Mouse (Mus musculus) monocyte, adult 2 months (primary cell): ENCODE measurements around the gene Slc34a3.
A peak's percentile ranks its signal among the peaks of the same experiment; 100 is the strongest.

Source experiments
- DNase-seq, 2 experiments: peaks; one replicate each; pipeline ENCODE4 v3.0.0; 2022; ENCODE audit warnings: low spot score in 2 of 2, low read depth in 1 of 2

The Slc34a3 gene

DNA sequence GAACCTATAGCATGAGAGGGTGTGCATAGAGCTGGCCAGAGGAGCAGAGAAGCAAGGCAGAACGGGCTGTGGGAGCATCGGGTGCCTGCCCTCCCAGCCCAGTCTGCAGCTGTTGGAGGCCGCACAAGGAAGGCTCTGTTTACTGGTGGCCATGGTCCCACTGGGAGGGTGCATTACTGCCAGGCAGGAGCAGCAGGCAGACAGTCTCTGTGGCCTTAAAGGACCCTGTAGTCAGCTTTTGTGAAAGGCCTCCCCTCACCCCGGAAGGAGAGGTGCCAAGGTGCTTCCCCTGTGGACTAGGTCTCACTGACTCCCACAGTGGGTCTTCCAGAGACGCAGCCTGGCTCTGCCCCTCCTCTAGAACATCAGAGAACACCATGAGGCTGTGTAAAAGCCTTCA, 7.3 kb downstream of the Slc34a3 start:
- DNase-seq = no peak

DNA sequence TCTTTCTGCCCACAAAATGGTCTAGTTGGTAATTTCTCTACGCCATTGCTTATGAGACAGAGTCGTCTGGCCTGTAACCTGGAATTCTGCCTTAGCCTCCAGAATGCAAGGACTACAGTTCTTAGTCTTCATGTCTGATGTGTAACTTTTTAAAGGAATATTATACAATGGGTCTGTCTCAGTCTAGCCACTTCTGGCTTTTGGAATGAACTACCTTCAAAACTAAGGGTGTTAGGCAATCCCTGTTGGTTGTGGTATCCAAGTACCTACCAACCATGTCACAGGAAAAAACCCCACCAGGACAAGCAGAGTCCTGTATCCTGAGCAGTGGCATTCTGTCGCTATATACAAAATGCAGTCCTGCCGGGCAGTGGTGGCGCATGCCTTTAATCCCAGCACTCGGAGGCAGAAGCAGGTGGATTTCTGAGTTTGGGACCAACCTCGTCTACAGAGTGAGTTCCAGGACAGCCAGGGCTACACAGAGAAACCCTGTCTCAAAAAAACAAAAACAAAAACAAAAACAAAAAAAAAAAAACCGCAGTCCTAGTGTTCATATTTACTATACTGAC, 8.3 kb downstream of the Slc34a3 start:
- no peak for DNase-seq

DNA sequence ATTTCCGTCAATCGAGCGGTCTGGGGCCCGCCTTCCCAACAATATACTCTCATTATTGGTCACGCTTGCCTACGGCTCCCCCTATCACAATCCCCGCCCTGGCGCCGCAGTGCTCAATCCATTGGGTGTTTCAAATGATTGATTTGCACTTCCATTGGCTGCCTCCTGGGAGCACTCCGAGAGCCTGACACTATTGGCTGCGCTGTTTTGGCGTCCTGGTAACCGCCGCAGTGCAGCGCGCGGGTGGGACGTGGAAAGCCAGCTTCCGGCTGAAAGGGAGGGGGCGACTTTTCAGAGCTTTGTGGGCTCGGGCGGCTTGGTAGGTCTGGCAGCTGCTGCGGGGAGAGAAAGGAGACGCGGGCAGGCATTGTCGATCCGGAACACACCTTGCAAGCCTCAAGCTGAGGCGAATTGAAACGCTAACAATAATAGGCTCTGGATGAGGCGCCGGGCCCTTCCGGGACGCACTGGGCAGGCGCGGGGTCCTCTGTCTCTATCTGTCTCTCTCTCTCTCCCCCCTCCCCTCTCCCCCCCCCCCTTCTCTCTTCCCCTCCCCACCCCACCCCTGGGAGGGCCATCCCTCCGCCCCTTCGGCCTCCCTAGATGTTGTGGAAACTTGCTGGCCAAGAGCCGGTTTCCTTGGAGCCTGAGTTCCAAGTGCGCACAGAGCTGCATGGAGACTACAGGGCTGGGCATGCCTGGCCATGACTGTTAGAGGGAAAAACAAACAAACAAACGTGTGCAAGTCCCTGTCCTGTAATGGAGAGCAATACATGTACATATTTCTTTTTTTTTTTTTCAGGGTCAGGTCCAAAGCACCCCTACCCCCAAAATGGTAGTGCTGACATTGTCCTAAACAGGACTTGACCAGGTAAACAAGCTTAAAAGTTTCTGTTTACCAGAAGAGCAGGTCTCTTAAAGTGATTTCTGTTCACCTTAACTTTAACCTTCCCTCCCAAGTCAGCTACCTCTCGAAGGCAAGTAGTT, 9.1 kb downstream of the Slc34a3 start:
- DNase-seq = peak; percentile 97 to 98

DNA sequence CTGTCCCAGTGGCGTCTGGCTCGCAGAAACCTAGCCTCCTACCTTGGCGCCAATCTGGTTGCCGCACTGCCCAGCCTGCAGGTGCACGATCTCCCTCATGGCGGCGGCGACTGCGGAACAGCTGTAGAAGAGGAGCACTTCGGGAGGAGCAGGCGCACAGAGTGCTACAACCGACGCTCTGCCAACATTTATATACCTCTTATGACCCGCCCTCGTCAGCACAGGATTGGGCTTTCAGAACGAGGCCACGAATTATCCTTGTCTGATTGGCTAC, 9.7 kb downstream of the Slc34a3 start, which contains the start of gene Tubb4b:
Gene Tubb4b (minus strand): TSS at position 211 of the 274 bp plus-strand sequence.
- DNase-seq = no peak

DNA sequence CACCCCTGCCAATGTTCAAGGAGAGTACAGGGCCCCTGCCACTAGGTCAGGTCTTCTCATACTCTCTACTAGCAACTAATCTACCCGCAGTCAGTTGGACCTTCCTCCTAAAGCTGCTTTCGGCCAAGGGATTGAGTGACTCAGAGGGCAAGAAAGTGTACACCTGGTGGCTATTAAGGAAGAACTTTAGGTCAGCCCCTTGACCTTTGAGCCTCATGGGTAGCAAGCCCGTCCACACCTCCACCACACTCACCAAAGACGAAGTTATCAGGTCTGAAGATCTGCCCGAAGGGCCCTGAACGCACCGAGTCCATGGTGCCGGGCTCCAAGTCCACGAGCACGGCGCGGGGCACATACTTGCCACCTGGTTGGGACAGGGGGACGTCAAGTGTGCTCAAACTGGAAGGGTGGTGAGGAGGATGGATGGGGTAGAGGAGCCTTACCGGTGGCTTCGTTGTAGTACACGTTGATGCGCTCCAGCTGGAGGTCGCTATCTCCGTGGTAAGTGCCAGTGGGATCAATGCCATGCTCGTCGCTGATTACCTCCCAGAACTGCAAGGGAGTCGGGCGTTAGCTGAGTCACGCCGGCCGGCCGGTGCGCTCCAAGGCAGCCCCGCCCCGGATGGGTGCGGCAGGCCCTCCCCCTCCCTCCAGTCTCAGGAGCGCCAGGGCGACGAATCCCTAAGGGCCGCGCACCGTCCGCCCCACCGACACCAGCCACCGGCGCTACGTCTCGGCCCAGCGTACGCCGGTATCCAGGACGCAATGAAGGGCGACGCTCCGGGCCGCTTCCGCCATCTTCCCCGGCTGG, 10.3 kb downstream of the Slc34a3 start:
- peak in 1 of 2 experiments; percentile 69 for DNase-seq

DNA sequence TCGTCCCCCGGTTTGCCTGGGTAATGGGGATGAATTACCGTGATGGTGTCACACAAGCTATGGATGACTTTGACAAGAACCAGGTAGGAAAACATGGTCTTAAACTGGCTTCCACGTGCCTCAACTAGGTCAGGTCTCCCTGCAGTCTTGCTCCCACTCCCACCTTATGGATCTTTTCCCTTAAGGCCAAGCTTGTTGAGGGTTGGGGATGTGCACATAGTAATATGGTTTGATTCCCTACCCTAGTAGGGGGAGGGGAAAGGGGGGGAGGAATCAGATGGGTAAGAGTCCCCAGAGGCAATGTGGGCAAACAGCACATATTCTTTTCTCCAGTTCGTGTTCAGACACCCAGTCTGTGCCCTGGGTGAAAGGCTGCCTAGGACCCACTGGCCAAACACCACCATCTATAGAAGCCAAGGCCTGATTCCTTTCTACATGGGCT, 12.8 kb downstream of the Slc34a3 start:
- no peak for DNase-seq

DNA sequence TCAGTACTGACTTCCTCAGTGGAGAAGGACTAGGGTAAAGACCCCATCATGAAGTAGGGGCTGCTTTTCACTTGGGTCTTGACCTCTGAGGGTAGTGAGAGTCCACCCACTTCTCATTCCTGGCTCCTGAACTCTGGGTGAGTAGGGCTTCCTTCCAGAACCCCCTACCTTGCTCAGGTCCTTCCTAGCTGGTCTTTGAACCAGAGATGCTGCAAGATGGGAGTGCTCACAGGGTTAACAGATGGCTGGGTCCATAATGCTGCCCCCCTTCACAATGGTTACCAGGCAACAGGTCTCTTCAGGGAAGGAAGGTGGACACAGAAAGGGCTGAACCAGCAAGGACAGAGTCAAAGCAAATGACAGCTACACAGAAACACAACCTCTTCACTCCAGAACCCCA, 15.7 kb downstream of the Slc34a3 start, which contains the start of gene Fam166a:
Gene Fam166a (plus strand): TSS at position 301 of the 400 bp plus-strand sequence.
- no peak for DNase-seq

DNA sequence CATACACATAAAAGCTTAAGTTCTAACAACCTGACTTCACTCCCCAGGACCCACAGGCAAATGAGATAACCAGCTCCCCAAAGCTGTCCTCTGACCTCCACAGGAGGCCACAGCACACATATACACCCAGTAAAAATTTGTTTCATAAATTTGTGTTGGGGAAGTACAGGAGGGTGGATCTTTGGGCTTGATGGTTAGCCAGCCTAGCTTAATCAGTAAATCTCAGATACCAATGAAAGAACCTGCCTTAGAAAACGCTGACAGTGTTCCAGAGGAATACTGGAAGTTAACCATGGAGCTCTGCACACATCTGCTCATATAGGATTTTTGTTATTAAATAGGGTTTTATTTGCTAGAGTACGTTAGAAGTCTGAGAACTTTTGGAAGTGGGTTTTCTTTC, 16.5 kb downstream of the Slc34a3 start:
- DNase-seq = no peak

DNA sequence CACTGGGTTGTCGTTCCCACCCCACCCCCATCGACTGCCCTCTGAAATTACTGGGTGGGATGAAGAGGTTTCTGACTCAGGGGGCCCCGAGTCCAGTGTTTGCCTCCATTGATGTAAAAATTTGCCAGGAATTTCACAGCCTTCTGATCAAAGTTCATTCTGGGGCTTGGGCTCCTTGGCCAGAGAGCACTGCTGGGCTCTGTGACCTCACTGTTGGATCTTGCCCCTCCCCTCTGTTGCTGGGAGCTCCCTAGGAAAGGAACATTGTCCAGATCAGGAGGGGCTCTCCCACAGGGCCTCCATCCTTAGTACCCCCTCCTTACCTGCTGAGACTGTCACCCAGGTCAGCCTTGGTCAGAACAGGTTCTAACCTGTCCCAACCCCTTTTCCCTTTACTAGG, 19.7 kb downstream of the Slc34a3 start, which contains the start of gene Stpg3:
Gene Stpg3 (minus strand): TSS at position 194 of the 400 bp plus-strand sequence.
- DNase-seq = no peak

DNA sequence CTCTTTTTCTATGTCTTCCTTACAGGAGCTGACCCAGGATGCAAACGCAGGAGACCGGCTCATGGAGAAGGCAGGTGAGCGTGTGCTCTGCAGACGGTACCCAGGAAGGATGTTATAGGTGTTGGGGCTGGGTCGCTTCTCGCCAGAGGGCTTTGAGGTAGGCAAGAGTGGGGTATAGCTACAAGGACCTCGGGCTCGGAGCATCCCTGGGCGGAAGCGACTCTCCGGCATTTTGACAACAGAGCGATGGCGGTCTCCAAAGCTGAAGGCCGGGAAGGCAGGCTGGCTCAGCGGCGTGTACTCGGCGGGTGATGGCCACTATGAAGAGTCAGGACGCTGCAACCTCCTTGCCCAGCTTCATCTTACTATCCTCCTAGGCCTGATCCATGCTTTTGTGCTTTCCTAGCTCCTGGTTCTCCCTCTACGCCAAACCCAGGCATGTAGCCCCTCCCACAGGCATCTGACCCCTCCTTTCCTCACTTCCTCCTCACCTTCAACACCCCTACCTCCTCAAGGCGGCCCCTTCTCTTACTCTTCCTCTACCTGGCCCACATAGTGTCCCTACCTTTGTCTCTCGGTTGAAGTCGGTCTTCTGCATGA, 20.8 kb downstream of the Slc34a3 start:
- DNase-seq = no peak

DNA sequence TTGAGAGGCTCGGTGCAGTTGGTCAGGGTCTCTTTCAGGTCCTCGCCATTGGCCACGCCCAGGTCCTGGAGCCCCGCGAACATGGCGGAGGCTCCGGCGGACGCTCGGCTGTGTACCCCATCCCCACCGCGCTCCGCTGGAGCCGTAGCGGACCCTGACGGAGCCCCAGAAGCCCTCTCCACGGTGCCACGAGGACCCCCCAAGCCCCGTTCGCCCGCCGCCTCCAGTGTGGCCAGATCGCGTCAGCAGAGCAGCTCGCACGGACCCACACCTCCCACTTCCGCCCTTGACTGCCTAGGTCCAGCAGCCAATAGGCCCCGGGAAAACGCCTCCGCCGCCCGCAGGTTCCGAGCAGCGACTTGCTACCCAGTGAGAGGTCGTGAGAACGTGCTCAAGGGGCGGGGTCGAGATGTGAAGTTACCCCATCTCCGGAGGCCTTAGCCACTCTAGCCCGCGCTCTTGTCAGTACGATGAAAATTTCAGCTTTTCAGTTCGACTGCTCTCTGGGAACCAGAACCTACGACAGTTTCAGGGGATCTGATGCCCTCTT, 23.0 kb downstream of the Slc34a3 start, which contains the start of gene Nelfb:
Gene Nelfb (minus strand): TSS at position 369 of the 550 bp plus-strand sequence.
- DNase-seq = peak; percentile 80 to 83

DNA sequence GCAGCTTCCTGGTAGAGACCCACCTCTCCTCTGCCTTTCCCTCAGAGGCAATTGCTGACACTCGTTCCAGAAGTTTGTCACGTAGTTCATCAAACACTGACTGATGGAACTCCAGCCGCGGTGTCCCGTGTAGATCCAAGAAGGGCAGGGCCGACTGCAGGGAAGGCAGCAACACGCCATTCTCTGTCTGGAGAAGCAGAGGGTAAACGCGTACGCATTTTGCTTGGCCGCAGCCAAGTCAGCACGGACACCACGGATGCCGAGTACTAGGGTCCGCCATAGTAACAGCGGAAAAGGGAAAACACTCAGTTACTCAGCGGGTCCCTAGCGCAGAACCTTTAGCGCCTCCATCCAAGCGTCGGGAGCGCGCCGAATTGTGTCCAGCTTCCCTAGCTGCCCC, 23.5 kb downstream of the Slc34a3 start:
- DNase-seq = no peak

DNA sequence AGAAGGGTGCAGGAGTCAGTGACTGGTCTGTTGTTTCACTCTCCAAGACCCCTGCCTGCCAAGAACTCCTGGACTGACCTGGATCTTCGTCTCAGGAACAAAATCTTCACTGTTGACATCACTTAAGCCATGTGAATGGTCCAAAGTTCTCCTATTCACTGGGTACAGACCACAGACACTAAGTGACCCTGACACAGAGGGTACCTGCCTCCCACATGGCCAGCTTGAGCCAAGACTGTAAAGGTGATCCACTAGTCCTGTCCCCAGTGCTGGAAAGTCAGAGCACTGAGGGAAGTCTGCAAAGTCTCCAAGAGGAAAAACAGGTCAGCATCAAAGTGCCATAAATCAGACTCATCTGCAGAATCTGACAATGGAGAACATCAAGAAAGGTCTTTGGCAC, 26.6 kb downstream of the Slc34a3 start:
- no peak for DNase-seq

DNA sequence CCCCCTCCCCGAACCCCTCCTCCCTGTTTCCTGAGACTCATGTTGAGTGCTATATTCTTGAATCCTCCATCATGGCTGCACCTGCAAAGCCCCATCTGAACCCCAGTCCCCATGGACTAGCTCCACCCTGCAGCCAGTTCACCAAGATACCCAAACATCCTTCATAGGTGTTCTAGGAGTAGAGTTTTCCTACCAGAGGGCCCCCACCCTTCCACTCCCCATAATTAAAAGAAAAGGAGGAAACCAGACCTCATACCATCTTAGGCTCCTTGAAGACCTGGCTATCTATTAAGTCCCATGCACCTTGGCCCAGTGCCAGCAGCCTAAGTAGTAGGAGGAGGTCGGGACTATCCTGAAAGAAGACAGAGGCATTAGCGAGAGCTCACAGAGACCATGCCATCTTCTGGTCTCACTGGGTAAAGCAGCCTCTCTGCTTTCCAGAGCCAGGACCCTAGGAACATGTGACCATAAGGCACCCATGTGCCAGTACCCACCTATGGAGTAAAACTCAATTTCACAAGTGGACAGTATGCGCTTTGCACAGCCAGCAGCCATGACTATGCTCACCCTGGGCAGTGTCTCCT, 30.4 kb downstream of the Slc34a3 start:
- DNase-seq = no peak

DNA sequence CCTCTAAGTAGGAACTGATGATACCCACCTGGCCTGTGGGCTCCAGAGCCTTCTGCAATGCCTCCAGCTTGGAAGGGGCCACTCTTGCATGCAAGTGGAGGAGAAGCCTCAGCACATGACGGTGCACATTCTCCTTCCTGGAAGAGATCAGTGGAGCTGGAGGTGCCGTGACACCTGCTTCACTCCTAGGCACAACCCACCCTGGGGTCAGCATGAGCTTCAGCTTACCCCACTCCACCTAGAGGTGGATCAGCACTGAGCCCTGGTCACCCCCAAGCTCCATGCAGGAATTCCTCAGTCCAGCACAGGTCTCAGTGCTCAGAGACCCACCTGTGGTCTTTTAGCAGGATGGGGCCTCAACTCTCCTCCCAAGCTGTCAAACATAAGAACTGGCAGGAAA, 33.5 kb downstream of the Slc34a3 start:
- DNase-seq = no peak

DNA sequence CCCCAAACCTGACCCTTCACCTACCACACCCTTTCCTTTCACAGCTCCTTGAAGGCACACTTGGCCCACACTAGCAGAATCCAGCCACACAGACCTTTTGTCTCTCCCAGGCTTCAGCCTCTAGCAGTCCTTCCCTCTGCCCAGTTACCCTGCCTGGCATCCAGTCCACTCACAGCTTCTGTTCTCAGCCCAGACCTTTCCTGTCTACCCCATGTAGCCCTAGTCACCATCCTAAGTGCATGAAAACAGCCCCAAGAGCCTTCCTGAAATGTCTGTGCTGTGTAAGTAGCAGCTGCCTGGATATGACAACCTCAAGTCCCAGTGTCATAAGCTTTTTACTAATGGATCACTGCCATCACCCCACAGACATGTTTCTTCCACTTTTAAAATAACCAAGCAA, 36.2 kb downstream of the Slc34a3 start:
- no peak for DNase-seq

DNA sequence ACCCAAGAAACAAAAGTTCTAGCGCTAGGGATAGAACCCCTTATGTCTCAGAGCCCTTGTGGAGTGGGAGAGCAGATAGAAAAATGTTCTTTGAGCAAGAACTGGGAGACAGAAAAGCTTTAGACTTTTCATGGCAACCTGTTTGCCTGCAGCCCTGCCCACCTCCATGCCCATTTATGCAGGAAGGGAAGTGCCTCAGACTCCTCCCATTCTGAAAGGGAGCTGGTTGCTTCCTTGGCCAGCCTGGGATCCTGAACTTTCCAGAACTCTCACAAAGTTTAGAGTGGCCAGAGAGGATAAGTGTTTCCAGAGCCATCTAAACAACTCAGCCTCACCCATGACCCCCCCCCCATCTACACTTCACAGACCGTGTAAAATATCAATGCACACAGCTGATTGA, 37.0 kb downstream of the Slc34a3 start:
- DNase-seq = no peak

DNA sequence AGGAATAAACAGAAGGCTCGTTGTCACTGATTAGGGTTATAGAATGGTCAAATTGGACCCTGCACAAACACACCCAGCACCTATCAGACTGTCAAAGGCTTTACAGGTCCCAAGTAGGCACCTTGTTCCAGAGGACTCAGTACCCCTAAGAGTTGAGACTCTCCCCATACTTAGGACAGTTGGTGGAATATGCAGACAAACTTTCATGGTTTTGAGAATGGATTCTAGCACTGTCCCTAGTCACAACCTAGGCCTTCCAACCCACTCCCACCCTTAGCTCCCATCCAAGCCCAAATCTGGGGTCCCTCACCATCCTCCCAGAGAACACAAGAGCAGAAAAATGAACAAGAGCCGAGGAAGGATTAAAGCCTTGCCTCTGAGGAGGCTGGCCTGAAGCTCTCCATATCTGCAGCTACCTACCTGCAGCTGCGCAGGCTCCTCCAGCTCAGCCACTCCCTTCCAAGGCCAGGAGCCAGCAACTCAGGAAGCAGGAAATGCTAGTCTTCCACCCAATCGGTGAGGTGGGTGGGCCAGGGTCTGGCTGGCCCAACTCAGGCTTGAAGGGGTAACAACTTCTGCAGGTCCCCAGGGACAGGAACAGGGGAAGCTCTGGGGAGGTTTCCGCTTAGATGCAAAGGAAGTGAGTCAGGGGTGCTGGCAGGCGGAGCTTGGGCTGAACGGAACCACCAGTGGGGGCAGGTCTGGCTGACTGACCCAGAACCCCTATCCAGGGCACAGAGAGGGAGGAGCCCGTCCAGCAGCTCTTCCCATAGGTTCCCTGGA, 37.8 kb downstream of the Slc34a3 start, which contains the start of gene Tor4a:
Gene Tor4a (minus strand): TSS at position 715 of the 783 bp plus-strand sequence.
- peak in 1 of 2 experiments; percentile 49 for DNase-seq
